Mouse (Mus musculus) fat pad, adult 2 months (tissue): ENCODE results near the gene Armc12.

ENCODE experiments used
- DNase-seq: peaks from one replicate; pipeline ENCODE4 v3.0.0-alpha.2; 2011; ENCODE audit warnings: low read depth, low spot score; ENCODE audit errors: extremely low read depth

The Armc12 gene

GRCm38 (mm10) chr17:28530506-28530905 lies at the start of gene Armc12:
TSS of gene Armc12 (plus strand) at chr17:28530806.
- DNase-seq = no peak

- DNase-seq = no peak
Measured at GRCm38 (mm10) chr17:28484704-28485445, 45.7 kb upstream of the Armc12 start.

GRCm38 (mm10) chr17:28485446-28485948 lies 45.1 kb upstream of the Armc12 start:
- DNase-seq = no peak

GRCm38 (mm10) chr17:28485977-28486400 lies 44.6 kb upstream of the Armc12 start:
- no peak for DNase-seq

- DNase-seq = no peak
Measured at GRCm38 (mm10) chr17:28486720-28487119, 43.9 kb upstream of the Armc12 start.

- DNase-seq = peak; percentile 93
Measured at GRCm38 (mm10) chr17:28487584-28488257, 42.9 kb upstream of the Armc12 start.

GRCm38 (mm10) chr17:28488258-28489013 lies 42.2 kb upstream of the Armc12 start:
- no peak for DNase-seq

- peak; percentile 95 for DNase-seq
Measured at GRCm38 (mm10) chr17:28491035-28491770, 39.4 kb upstream of the Armc12 start.

- no peak for DNase-seq
Measured at GRCm38 (mm10) chr17:28495832-28496231, 34.8 kb upstream of the Armc12 start.

- no peak for DNase-seq
Measured at GRCm38 (mm10) chr17:28499190-28499589, 31.4 kb upstream of the Armc12 start.

- no peak for DNase-seq
Measured at GRCm38 (mm10) chr17:28500465-28500864, 30.1 kb upstream of the Armc12 start.

- DNase-seq = no peak
Measured at GRCm38 (mm10) chr17:28502196-28502821, 28.3 kb upstream of the Armc12 start.

GRCm38 (mm10) chr17:28504182-28504581 lies 26.4 kb upstream of the Armc12 start:
- no peak for DNase-seq

- DNase-seq = no peak
Measured at GRCm38 (mm10) chr17:28505591-28505990, 25.0 kb upstream of the Armc12 start.

GRCm38 (mm10) chr17:28506895-28507294 lies 23.7 kb upstream of the Armc12 start:
- no peak for DNase-seq

GRCm38 (mm10) chr17:28507496-28507895 lies 23.1 kb upstream of the Armc12 start:
- no peak for DNase-seq

- no peak for DNase-seq
Measured at GRCm38 (mm10) chr17:28510445-28511342, 19.9 kb upstream of the Armc12 start.

GRCm38 (mm10) chr17:28511616-28512541 lies 18.7 kb upstream of the Armc12 start:
- no peak for DNase-seq
